Mouse (Mus musculus) liver, adult 2 months (tissue): ENCODE measurements around the gene Slc17a9.

Experiments used
- CTCF ChIP-seq: fragments of 200-500 bp; IDR thresholded peaks from 2 replicates; pipeline ENCODE4 v1.5.1; 2011; ENCODE audit warnings: low read depth, low read length, control low read depth
- POLR2A ChIP-seq: fragments of 200-500 bp; IDR thresholded peaks from 2 replicates; pipeline ENCODE4 v1.6.1; 2011; ENCODE audit warnings: low read length, control low read depth; ENCODE audit not compliant: insufficient read depth; ENCODE audit errors: extremely low read depth

GRCm38 (mm10) chr2:180741421-180741820 lies 16.4 kb downstream of the Slc17a9 start:
- TF ChIP-seq POLR2A (no peak), CTCF (no peak)
